Mouse (Mus musculus) embryonic fibroblast, embryonic 13.5 days (primary cell): ENCODE measurements at regions not wholly inside any gene's neighbourhood (a gene's known extent, or its start where the extent isn't known, plus 50 kb on each side); places are given as distances from the start of the nearest gene placed in this dataset.

ENCODE experiments used
- CTCF ChIP-seq: IDR thresholded peaks from 2 replicates; pipeline ENCODE4 v1.5.1; 2011; ENCODE audit warnings: mild to moderate bottlenecking, control low read depth, low read length, moderate library complexity, borderline replicate concordance; ENCODE audit not compliant: insufficient read depth
- POLR2A ChIP-seq: IDR thresholded peaks from 2 replicates; pipeline ENCODE4 v1.6.1; 2011; ENCODE audit warnings: low read depth, mild to moderate bottlenecking, control low read depth, low read length, moderate library complexity

DNA sequence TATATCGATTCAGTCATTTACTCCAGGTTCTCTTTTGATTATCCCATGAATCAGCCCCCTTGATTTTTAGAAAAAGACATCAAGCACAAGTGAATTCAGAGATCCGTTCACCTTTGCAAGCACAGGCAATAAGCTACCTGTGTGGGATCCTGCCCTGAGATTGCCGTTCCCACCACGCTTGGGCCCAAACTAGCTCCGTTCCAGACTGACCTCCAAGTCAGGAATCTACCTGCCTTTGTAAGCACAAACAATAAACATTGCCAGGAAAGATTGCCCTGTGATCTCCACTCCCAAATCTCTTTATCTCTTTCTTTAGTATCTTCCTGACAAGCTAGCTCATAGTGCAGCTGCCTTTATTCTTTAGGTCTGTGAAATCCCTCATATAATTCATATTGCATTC is 164.6 kb downstream of the Spata18 start:
- TF ChIP-seq POLR2A (no peak), CTCF (no peak)
